Mouse (Mus musculus): ENCODE measurements around the gene OR5BS1P. TPM values are rescaled to one million over a fixed set of nuclear protein-coding genes. Genes with fewer than 3 reads are reported as not detected.
A peak's percentile ranks its signal among the peaks of the same experiment; 100 is the strongest.

Gene OR5BS1P
- total and polyA plus RNA-seq, 3 experiments, result not detected

GRCm38 (mm10) chr15:98512232-98512631 lies 42.5 kb downstream of the OR5BS1P start:
- dilution Hi-C loops (cut with MboI; ENCODE audit: extremely low pct_ligation_motif_present, extremely low pct_unique_long_range_greater_than_20kb, low sequenced_read_pairs) (no loop called here), in situ Hi-C loops (cut with MboI; ENCODE audit: low pct_ligation_motif_present, low pct_unique_long_range_greater_than_20kb, low sequenced_read_pairs) (loop anchor here (5.0 kb wide), 1 partner anchor 105 kb away; no protein-coding TSS in a partner anchor)
- peak overlapping the region in 1 of 3 experiments; percentile 23 for H3K4me3 ChIP-seq (replicated peaks in 1 of 3; ENCODE audit: low read depth in 2 of 3, low read length in 2 of 3, poor library complexity in 1 of 3)
- peak overlapping the region; percentile 94 for H3K4me2 ChIP-seq (ENCODE audit: insufficient read depth, low read depth, poor library complexity, severe bottlenecking)
- H3K9me3 ChIP-seq (replicated peaks; ENCODE audit: low read length), result peaks cover 7% of the 10 kb centered on the region
- TF ChIP-seq SMC3 (IDR thresholded peaks at IDR 0.05; ENCODE audit: low read depth, low read length), result no peak
- TF ChIP-seq UBTF (IDR thresholded peaks at IDR 0.05; ENCODE audit: low read depth, low read length), result no peak
- no peak for TF ChIP-seq CHD2 (IDR thresholded peaks at IDR 0.05; ENCODE audit: low read length)
- no peak for TF ChIP-seq JUN (IDR thresholded peaks at IDR 0.05; ENCODE audit: insufficient read depth, low read depth, low read length)
- 0 out of 2 replicates have a peak, but pooled peaks have one; percentile 5 for TF ChIP-seq MYC (IDR thresholded peaks at IDR 0.05; ENCODE audit: low read depth, low read length)
- no peak for TF ChIP-seq POLR2A (IDR thresholded peaks at IDR 0.05; ENCODE audit: low read depth, low read length)
- 0 out of 2 replicates have a peak, but pooled peaks have one; percentile 35 for TF ChIP-seq CHD1 (IDR thresholded peaks at IDR 0.05; ENCODE audit: low read depth, low read length)
- DNase-seq (ENCODE audit: extremely low read depth), result peak; percentile 27
- no peaks in the 10 kb centered on the region for H3K79me2 ChIP-seq (replicated peaks; ENCODE audit: control insufficient read depth, extremely low read depth, insufficient read depth, poor library complexity, severe bottlenecking)
- H3K9ac ChIP-seq (ENCODE audit: insufficient read depth, low read depth), result 0 out of 2 replicates have a peak overlapping the region, but pooled peaks have one; percentile 29
- H3K36me3 ChIP-seq (replicated peaks in 1 of 2; ENCODE audit: control insufficient read depth in 1 of 2, insufficient read depth in 1 of 2, low read length in 1 of 2), result peaks cover 0 to 3% of the 10 kb centered on the region in 2 experiments
- peak overlapping the region; percentile 65 for H3K27ac ChIP-seq (ENCODE audit: insufficient read depth, low read depth)
- no peaks in the 10 kb centered on the region for H3K27me3 ChIP-seq (replicated peaks)
- peaks cover 6 to 42% of the 10 kb centered on the region in 2 experiments; a peak in 2 of 4 replicates for H3K4me1 ChIP-seq (ENCODE audit: control insufficient read depth in 1 of 2, insufficient read depth in 2 of 2)

- peaks cover 6 to 48% of the 10 kb centered on the region in 2 experiments; a peak in 2 of 4 replicates for H3K4me1 ChIP-seq (ENCODE audit: control insufficient read depth in 1 of 2, insufficient read depth in 2 of 2)
- no peaks in the 10 kb centered on the region for H3K27me3 ChIP-seq (replicated peaks)
- peak; percentile 99 for TF ChIP-seq BHLHE40 (IDR thresholded peaks at IDR 0.05; ENCODE audit: low read depth, low read length)
- peak; percentile 34 for TF ChIP-seq JUND (conservative IDR thresholded peaks at IDR 0.05; ENCODE audit: low read depth, low read length)
- TF ChIP-seq ZMIZ1 (IDR thresholded peaks at IDR 0.05; ENCODE audit: low read depth, low read length), result 0 out of 2 replicates have a peak, but pooled peaks have one; percentile 26
- no peak; the same call in 1 of the 2 replicates for TF ChIP-seq MXI1 (IDR thresholded peaks at IDR 0.05; ENCODE audit: low read depth, low read length)
- TF ChIP-seq SIN3A (IDR thresholded peaks at IDR 0.05; ENCODE audit: low read length), result peak; percentile 80
- TF ChIP-seq MEF2A (IDR thresholded peaks at IDR 0.05; ENCODE audit: borderline replicate concordance, low read depth, low read length), result peak; percentile 85
- no peak for TF ChIP-seq HCFC1 (IDR thresholded peaks at IDR 0.05; ENCODE audit: low read depth, low read length)
- TF ChIP-seq IRF4 (IDR thresholded peaks at IDR 0.05; ENCODE audit: low read depth, low read length), result peak; percentile 91
- no peak; the same call in 1 of the 2 replicates for TF ChIP-seq MYC (IDR thresholded peaks at IDR 0.05; ENCODE audit: low read depth, low read length)
- TF ChIP-seq ZNF384 (IDR thresholded peaks at IDR 0.05; ENCODE audit: low read depth, low read length), result peak; percentile 97
- TF ChIP-seq EP300 (IDR thresholded peaks at IDR 0.05; ENCODE audit: low read length), result peak; percentile 86
- TF ChIP-seq UBTF (IDR thresholded peaks at IDR 0.05; ENCODE audit: low read depth, low read length), result no peak
- peak; percentile 63; the same call in 1 of the 2 replicates for TF ChIP-seq JUN (IDR thresholded peaks at IDR 0.05; ENCODE audit: insufficient read depth, low read depth, low read length)
- 0 out of 2 replicates have a peak, but pooled peaks have one; percentile 43 for TF ChIP-seq TBP (conservative IDR thresholded peaks at IDR 0.05; ENCODE audit: low read depth, low read length)
- TF ChIP-seq ETS1 (conservative IDR thresholded peaks at IDR 0.05; ENCODE audit: low read depth, low read length), result peak; percentile 94
- TF ChIP-seq CHD2 (IDR thresholded peaks at IDR 0.05; ENCODE audit: low read length), result peak; percentile 74; the same call in 1 of the 2 replicates
- TF ChIP-seq POLR2A (IDR thresholded peaks at IDR 0.05; ENCODE audit: low read depth, low read length), result peak; percentile 44
- TF ChIP-seq NELFE (IDR thresholded peaks at IDR 0.05; ENCODE audit: low read depth, low read length), result no peak
- TF ChIP-seq PAX5 (IDR thresholded peaks at IDR 0.05; ENCODE audit: low read length), result no peak
- TF ChIP-seq USF1 (IDR thresholded peaks at IDR 0.05; ENCODE audit: low read depth, low read length), result peak; percentile 24; the same call in 1 of the 2 replicates
- TF ChIP-seq MAX (IDR thresholded peaks at IDR 0.05; ENCODE audit: low read length), result peak; percentile 25; the same call in 1 of the 2 replicates
- TF ChIP-seq POLR2AphosphoS2 (IDR thresholded peaks at IDR 0.05; ENCODE audit: low read depth, low read length), result no peak
- peak; percentile 76 for TF ChIP-seq TCF12 (IDR thresholded peaks at IDR 0.05; ENCODE audit: low read depth, low read length)
- TF ChIP-seq KAT2A (IDR thresholded peaks at IDR 0.05; ENCODE audit: insufficient replicate concordance, low read length), result no peak
- H3K4me2 ChIP-seq (ENCODE audit: insufficient read depth, low read depth, poor library complexity, severe bottlenecking), result peak overlapping the region; percentile 94
- H3K9me3 ChIP-seq (replicated peaks; ENCODE audit: low read length), result peaks cover 7% of the 10 kb centered on the region
- DNase-seq (ENCODE audit: extremely low read depth), result peak; percentile 78
- H3K9ac ChIP-seq (ENCODE audit: insufficient read depth, low read depth), result no peak overlapping the region
- H3K36me3 ChIP-seq (replicated peaks in 1 of 2; ENCODE audit: control insufficient read depth in 1 of 2, insufficient read depth in 1 of 2, low read length in 1 of 2), result peaks cover 3 to 10% of the 10 kb centered on the region in 2 experiments
- H3K27ac ChIP-seq (ENCODE audit: insufficient read depth, low read depth), result peak overlapping the region; percentile 88
- dilution Hi-C loops (cut with MboI; ENCODE audit: extremely low pct_ligation_motif_present, extremely low pct_unique_long_range_greater_than_20kb, low sequenced_read_pairs) (no loop called here), in situ Hi-C loops (cut with MboI; ENCODE audit: low pct_ligation_motif_present, low pct_unique_long_range_greater_than_20kb, low sequenced_read_pairs) (loop anchor here (5.0 kb wide), 1 partner anchor 104 kb away; no protein-coding TSS in a partner anchor)
- H3K4me3 ChIP-seq (replicated peaks in 1 of 3; ENCODE audit: low read depth in 2 of 3, low read length in 2 of 3, poor library complexity in 1 of 3), result peak overlapping the region in 2 of 3 experiments; percentile 21 to 25
- H3K79me2 ChIP-seq (replicated peaks; ENCODE audit: control insufficient read depth, extremely low read depth, insufficient read depth, poor library complexity, severe bottlenecking), result no peaks in the 10 kb centered on the region
Measured at GRCm38 (mm10) chr15:98512799-98513321, 43.2 kb downstream of the OR5BS1P start.
